Mouse (Mus musculus) lung, adult 2 months (tissue): ENCODE data around the gene Tdrd9. TPM values are rescaled to one million over a fixed set of nuclear protein-coding genes. Genes with fewer than 3 reads are reported as not detected.
A peak's percentile ranks its signal among the peaks of the same experiment; 100 is the strongest.

Experiments
- DNase-seq: peaks from one replicate; pipeline ENCODE4 v3.0.0; 2022
- H3K4me1 ChIP-seq: fragments of 200-500 bp; 2 replicates; pipeline ENCODE4 v1.6.1; 2011; ENCODE audit warnings: low read length; ENCODE audit not compliant: control insufficient read depth, insufficient read depth
- H3K4me3 ChIP-seq: fragments of 200-500 bp; replicated peaks from 2 replicates; pipeline ENCODE3; 2011; ENCODE audit warnings: low read depth, mild to moderate bottlenecking, control low read depth, low read length; ENCODE audit errors: extremely low read depth
- CTCF ChIP-seq: fragments of 200-500 bp; IDR thresholded peaks from 2 replicates; pipeline ENCODE4 v1.5.1; 2011; ENCODE audit warnings: mild to moderate bottlenecking, low read length, control low read depth; ENCODE audit not compliant: insufficient read depth
- POLR2A ChIP-seq: fragments of 200-500 bp; IDR thresholded peaks from 2 replicates; pipeline ENCODE4 v1.6.1; 2011; ENCODE audit warnings: low read depth, mild to moderate bottlenecking, control low read depth, low read length, borderline replicate concordance; ENCODE audit errors: extremely low read depth
- WGBS: fragments of 180-500 bp; shearing (Covaris S2); methylation state at CpG from one replicate; pipeline ENCODE4 v1.1.7; 2018; 5-methylcytosine and 5-hydroxymethylcytosine counted together
- polyA plus RNA-seq: library from polyadenylated mRNA; depleted of rRNA; stranded (reverse); fragments of >200 nt; gene quantifications from 2 replicates; pipeline ENCODE4 v1.2.3, GENCODE M21; 2012; rRNA removed

Tdrd9 gene
- polyA plus RNA-seq, 1 experiment, result 0.09 TPM

DNA sequence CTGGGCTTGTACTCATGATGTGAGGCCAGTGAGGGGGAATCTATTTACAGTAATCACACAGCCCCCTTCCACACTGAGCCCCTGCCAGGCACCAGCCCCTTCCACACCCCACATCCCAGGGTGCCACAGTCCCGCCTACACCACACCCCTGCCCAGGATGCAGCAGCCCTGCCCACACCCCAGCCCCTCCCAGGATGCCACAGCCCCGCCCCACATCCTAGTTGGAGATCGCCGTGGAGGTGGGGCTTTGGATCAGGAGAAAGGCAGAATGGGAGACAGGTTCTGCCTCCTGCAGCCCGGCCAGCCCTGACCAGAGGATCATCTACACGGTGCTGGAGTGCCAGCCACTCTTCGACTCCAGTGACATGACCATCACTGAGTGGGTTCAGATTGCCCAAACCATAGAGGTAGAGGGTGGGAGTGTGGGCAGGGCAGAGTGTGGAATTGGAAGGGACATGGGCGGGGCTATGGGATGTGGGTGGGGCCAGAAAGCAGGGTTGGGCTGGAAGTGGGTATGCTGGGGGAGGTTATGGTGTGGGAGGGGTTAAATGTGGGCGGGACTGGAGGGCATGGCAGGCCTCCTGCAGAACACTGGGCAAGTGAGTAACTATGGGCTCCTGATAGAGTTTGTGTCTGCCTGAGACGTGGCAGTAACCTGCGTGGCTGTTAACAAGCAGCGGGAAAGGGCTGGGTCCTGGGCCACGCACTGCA lies 141.5 kb downstream of the Tdrd9 start:
- WGBS, result 26% methylated on average over 13 of the region's 13 CpGs
- TF ChIP-seq CTCF (no peak), POLR2A (no peak)
- Histone ChIP-seq H3K4me1 (no peaks in the 10 kb centered on the region), H3K4me3 (no peak overlapping the region)
- no peak for DNase-seq

DNA sequence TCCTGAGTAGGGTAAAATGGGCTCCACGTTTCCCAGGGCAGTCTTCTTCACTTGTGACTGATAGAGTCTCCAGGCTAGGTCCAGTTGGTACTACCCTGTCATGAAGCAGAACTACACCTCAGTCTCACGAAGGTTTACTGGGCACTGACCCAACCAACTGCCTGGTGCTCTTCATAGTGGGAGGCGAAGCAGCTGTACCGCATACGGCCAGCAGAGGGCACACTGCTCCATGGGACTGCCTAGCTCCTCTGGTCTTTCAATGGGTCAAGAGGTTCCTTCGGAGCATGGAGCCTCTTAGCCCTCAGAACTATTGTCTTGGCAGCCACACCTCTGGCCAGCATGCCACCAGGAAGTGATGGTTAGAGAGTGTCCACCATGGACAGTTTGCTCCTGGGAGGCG lies 142.4 kb downstream of the Tdrd9 start:
- TF ChIP-seq POLR2A, result no peak
- TF ChIP-seq CTCF, result peak; percentile 99
- Histone ChIP-seq H3K4me3 (no peak overlapping the region), H3K4me1 (no peaks in the 10 kb centered on the region)
- WGBS, result 13% methylated on average over 7 of the region's 7 CpGs
- DNase-seq, result peak; percentile 90

DNA sequence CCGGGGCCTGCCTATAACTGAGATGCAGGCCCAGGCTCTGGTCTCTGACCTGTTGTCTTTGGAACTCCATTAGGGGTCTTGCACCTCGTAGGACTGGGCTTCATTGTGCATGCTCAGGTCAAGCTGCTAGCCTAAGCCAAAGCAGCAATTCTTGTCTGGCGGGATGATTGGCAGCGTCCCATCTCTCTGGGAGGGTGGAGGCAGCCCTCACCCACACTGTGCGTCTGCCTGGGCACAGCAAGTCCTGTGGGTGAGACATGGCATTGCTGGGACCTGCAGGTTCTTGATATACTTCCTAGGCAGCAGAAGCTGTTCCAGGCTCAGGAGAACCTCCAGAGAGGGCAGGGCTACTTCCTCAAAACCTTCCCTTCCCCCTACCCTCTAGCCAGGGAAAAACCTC lies 145.6 kb downstream of the Tdrd9 start:
- H3K4me3 ChIP-seq, result no peak overlapping the region
- DNase-seq, result no peak
- WGBS, result 76% methylated on average over 5 of the region's 5 CpGs
- H3K4me1 ChIP-seq, result no peaks in the 10 kb centered on the region
- TF ChIP-seq CTCF, result no peak
- no peak for TF ChIP-seq POLR2A

DNA sequence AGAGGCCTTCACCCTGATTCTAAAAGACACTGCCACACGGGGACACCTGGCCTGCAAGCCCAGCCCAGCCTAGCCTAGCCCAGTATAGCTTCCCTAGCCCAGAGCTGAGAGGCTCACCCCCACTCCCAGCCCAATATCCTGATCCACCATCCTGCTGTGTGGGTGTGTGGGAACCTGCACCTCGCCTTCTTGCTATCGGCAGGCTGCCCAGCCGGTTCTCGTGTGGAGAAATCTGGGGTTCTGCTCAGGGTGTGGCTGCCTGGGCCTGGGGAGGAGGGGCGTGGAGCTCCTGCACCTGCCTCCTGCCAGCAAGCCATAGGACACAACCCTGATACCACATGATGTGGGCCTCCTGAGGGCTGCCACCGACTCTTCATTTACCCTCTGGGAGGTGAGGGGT lies 146.3 kb downstream of the Tdrd9 start:
- TF ChIP-seq CTCF (no peak), POLR2A (no peak)
- no peak for DNase-seq
- 75% methylated on average over 7 of the region's 7 CpGs for WGBS

More for the DNA sequence above, 146.3 kb downstream of the Tdrd9 start:
- Histone ChIP-seq H3K4me3 (no peak overlapping the region), H3K4me1 (no peaks in the 10 kb centered on the region)

Other genes starting within 250 kb of the Tdrd9 start
- 101 and 113 TPM in 2 replicates for gene Klc1, start 212.7 kb upstream of the Tdrd9 start, polyA plus RNA-seq
- 3.2 and 3.6 TPM in 2 replicates for gene Xrcc3, start 157.7 kb upstream of the Tdrd9 start, polyA plus RNA-seq
- gene Zfyve21, start 157.4 kb upstream of the Tdrd9 start, polyA plus RNA-seq, result 79.8 and 83.4 TPM in 2 replicates
- gene Ppp1r13b, start 63.4 kb upstream of the Tdrd9 start, polyA plus RNA-seq, result 32.0 and 34.1 TPM in 2 replicates
- 10.4 and 20.5 TPM in 2 replicates for gene Atp5mpl, start 4.6 kb upstream of the Tdrd9 start, polyA plus RNA-seq
- gene Rd3l, start 9.8 kb downstream of the Tdrd9 start, polyA plus RNA-seq, result not detected in 2 replicates
- gene Aspg, start 135.1 kb downstream of the Tdrd9 start, polyA plus RNA-seq, result 7.5 and 16.8 TPM in 2 replicates
- gene Kif26a, start 174.6 kb downstream of the Tdrd9 start, polyA plus RNA-seq, result 28.8 and 32.4 TPM in 2 replicates